Mouse (Mus musculus) fat pad, adult 2 months (tissue): Measurements from ENCODE around the gene Speg.

ENCODE experiments used
- DNase-seq: peaks from one replicate; pipeline ENCODE4 v3.0.0-alpha.2; 2011; ENCODE audit warnings: low read depth, low spot score; ENCODE audit errors: extremely low read depth

The Speg gene

GRCm38 (mm10) chr1:75440661-75441060, 65.6 kb downstream of the Speg start:
- no peak for DNase-seq

GRCm38 (mm10) chr1:75441471-75441996, 66.4 kb downstream of the Speg start:
- DNase-seq, result no peak

GRCm38 (mm10) chr1:75442171-75442570, 67.1 kb downstream of the Speg start:
- DNase-seq, result no peak

- no peak for DNase-seq
Observed at GRCm38 (mm10) chr1:75442811-75443210, 67.7 kb downstream of the Speg start.

DNA sequence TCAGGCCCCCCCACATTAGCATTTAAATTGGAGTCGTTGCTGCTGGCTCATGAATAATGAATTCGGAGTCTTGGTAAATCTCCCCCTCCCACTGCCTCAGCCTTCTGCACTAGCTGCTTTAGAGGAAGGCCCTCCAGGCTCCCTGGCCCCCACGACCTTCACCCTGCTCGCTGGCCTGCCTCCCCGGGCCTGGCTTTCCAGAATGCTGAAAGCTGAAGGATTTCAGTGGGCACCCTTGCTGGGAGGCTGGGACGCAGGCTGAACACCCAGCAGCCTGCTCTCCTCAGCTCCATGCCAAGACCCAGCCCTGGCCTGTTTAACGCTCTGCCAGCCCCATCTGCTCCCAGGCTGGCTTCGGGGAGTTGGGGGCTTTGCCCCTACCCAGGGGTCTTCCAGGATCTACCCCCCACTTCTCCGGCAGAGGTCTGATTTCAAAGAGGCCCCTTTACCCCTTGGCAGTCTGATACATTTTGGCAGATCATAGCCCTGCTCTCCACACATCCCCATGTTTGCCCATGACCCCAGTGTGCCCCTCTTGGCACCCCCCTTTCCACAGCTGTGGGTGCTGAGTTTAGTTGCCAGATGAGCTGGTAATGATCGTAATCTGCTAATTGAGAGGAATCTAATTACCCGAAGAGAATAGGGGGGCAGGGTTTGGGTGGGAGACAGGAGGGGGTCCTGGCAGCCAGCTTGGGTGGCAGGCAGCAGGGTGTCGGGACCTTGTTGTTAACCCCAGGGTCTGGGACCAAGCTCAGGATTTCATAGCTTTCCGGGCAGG, 68.3 kb downstream of the Speg start:
- no peak for DNase-seq

DNA sequence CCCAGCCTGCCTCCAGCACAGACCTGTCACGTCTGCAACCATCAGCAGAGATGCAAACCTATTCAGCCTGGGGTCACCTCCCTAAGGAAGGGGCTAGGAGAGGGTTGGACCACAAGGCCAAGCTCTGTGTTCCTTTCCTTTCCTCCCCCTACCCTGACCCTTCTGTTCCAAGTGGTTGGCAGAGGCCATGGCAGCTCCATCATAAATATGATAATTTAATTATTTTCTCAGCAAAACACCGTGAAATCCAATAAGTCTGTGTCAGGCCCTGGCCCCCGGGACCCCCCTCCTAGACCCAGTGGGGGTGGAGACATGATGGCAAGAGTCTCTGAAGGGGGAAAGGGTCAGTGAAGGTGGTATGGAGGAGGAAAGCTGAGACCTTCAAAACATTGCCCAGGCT, 69.1 kb downstream of the Speg start:
- no peak for DNase-seq

GRCm38 (mm10) chr1:75445141-75445701, 70.1 kb downstream of the Speg start:
- DNase-seq, result no peak

GRCm38 (mm10) chr1:75445751-75446611, 70.9 kb downstream of the Speg start:
- DNase-seq, result no peak

DNA sequence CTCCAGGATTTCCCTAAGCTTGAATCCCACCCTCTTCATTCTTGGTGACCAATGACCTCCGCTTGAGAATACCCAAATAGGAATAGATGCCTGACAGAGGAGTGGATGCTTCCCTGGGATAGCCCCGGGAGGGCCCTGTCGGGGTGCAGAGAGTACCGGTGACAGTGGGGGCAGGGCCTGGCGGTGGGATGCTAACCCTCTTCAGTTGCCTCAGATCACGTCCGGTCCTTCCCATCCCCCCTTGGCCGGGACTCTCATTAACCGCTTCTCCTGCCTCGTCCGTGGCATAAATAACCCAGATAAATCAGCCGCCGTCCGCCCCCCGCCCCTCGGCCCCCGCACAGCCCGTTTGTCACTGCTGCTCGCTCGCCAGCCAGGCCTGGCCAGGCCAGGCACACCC, 71.6 kb downstream of the Speg start:
- DNase-seq, result no peak

GRCm38 (mm10) chr1:75447265-75448051, 72.4 kb downstream of the Speg start:
- no peak for DNase-seq

- DNase-seq, result no peak
Observed at GRCm38 (mm10) chr1:75448052-75448431, 72.9 kb downstream of the Speg start.

DNA sequence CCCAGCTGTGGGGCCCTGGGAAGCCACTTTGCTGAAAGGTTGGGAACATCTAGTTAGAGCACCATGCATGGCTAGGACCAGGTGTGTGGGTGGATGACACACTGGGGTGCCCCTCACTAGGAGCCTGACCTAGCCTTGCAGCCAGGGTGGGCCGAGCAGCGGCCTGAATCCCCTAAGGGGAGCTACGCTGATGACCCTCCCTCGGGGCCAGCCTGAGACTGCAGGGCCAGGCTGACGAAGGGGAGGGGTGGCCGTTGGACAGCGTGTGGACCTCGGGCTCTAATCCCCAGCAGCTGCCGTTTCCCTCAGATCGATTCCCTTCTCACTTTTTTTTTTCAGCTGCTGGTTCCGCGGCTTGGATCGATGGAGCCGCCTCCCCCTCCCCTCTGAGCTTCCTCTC, 73.8 kb downstream of the Speg start:
- DNase-seq, result no peak

GRCm38 (mm10) chr1:75449377-75450135, 74.5 kb downstream of the Speg start:
- DNase-seq, result no peak

GRCm38 (mm10) chr1:75450314-75451005, 75.4 kb downstream of the Speg start, which contains the start of gene Asic4:
Asic4 (plus strand) TSS chr1:75450436.
- DNase-seq, result no peak

- DNase-seq, result no peak
Observed at GRCm38 (mm10) chr1:75451900-75452299, 76.8 kb downstream of the Speg start.

DNA sequence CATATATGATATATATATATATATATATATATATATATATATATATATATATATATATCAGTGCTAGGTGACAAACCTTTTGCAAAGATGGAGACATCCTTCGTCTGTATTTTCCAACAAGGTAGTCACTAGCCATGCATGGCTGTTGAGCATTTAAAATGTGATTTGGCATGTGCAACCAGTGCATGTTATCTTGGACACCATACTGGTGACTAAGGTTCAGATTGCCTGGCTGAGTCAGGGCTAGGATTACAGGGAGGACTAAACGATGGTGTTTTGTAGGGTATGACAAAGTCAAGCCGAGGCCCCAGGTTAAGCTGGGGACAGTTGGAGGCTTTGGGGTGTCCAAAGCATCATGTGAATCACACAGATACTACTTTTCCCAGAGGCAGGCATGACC, 80.3 kb downstream of the Speg start:
- no peak for DNase-seq

- DNase-seq, result no peak
Observed at GRCm38 (mm10) chr1:75455948-75456347, 80.9 kb downstream of the Speg start.

GRCm38 (mm10) chr1:75456746-75457564, 81.9 kb downstream of the Speg start:
- no peak for DNase-seq

GRCm38 (mm10) chr1:75457710-75458024, 82.6 kb downstream of the Speg start:
- DNase-seq, result no peak
